Mouse (Mus musculus): Measurements from ENCODE around the gene Dhdh. TPM values are rescaled to one million over a fixed set of nuclear protein-coding genes. Genes with fewer than 3 reads are reported as not detected.
"Not testable (repeated sequence)": the region's sequence is repeated elsewhere in the genome, so short reads cannot be mapped to it uniquely, and the experiment has no call there.

The Dhdh gene
- polyA plus RNA-seq, 1 experiment: 2.4 TPM

GRCm38 (mm10) chr7:45461781-45462180 lies 26.8 kb downstream of the Dhdh start:
- Histone ChIP-seq H3K36me3 (ENCODE audit: control insufficient read depth, insufficient read depth, low read length) (peaks cover 11% of the 10 kb centered on the region), H3K4me1 (replicated peaks; ENCODE audit: control insufficient read depth, insufficient read depth, low read length) (peaks cover 30% of the 10 kb centered on the region), H3K4me3 (ENCODE audit: control insufficient read depth, insufficient read depth, low read length) (no peak overlapping the region), H3K27ac (ENCODE audit: control insufficient read depth, insufficient read depth, low read length) (no peak overlapping the region), H3K27me3 (ENCODE audit: control insufficient read depth, insufficient read depth, low read length) (no peaks in the 10 kb centered on the region)
- 95% methylated on average over 4 of the region's 4 CpGs for WGBS
- DNase-seq: no peak
- TF ChIP-seq POLR2A (IDR thresholded peaks at IDR 0.05; ENCODE audit: control insufficient read depth, extremely low read depth, insufficient read depth, low read length, poor library complexity) (no peak), CTCF (IDR thresholded peaks at IDR 0.05; ENCODE audit: borderline replicate concordance, control insufficient read depth, extremely low read depth, insufficient read depth, low read length, poor library complexity) (no peak)

GRCm38 (mm10) chr7:45461326-45461725 lies 27.3 kb downstream of the Dhdh start:
- H3K27me3 ChIP-seq (ENCODE audit: control insufficient read depth, insufficient read depth, low read length): no peaks in the 10 kb centered on the region
- 96% methylated on average over 4 of the region's 5 CpGs for WGBS
- TF ChIP-seq CTCF (IDR thresholded peaks at IDR 0.05; ENCODE audit: borderline replicate concordance, control insufficient read depth, extremely low read depth, insufficient read depth, low read length, poor library complexity): no peak
- no peak for TF ChIP-seq POLR2A (IDR thresholded peaks at IDR 0.05; ENCODE audit: control insufficient read depth, extremely low read depth, insufficient read depth, low read length, poor library complexity)
- no peak overlapping the region for H3K27ac ChIP-seq (ENCODE audit: control insufficient read depth, insufficient read depth, low read length)
- no peak for DNase-seq
- peaks cover 29% of the 10 kb centered on the region for H3K4me1 ChIP-seq (replicated peaks; ENCODE audit: control insufficient read depth, insufficient read depth, low read length)
- H3K36me3 ChIP-seq (ENCODE audit: control insufficient read depth, insufficient read depth, low read length): peaks cover 11% of the 10 kb centered on the region
- H3K4me3 ChIP-seq (ENCODE audit: control insufficient read depth, insufficient read depth, low read length): no peak overlapping the region

- peaks cover 11% of the 10 kb centered on the region for H3K36me3 ChIP-seq (ENCODE audit: control insufficient read depth, insufficient read depth, low read length)
- no peak overlapping the region; the same call in 1 of the 2 replicates for H3K27ac ChIP-seq (ENCODE audit: control insufficient read depth, insufficient read depth, low read length)
- TF ChIP-seq CTCF (IDR thresholded peaks at IDR 0.05; ENCODE audit: borderline replicate concordance, control insufficient read depth, extremely low read depth, insufficient read depth, low read length, poor library complexity) (no peak), POLR2A (IDR thresholded peaks at IDR 0.05; ENCODE audit: control insufficient read depth, extremely low read depth, insufficient read depth, low read length, poor library complexity) (no peak)
- peaks cover 25% of the 10 kb centered on the region for H3K4me1 ChIP-seq (replicated peaks; ENCODE audit: control insufficient read depth, insufficient read depth, low read length)
- no peaks in the 10 kb centered on the region for H3K27me3 ChIP-seq (ENCODE audit: control insufficient read depth, insufficient read depth, low read length)
- peak; percentile 42 for DNase-seq
- WGBS: 36% methylated on average over 13 of the region's 13 CpGs
- no peak overlapping the region for H3K4me3 ChIP-seq (ENCODE audit: control insufficient read depth, insufficient read depth, low read length)
Observed at GRCm38 (mm10) chr7:45460860-45461314, 27.7 kb downstream of the Dhdh start.

- DNase-seq: no peak
- H3K27me3 ChIP-seq (ENCODE audit: control insufficient read depth, insufficient read depth, low read length): no peaks in the 10 kb centered on the region
- peaks cover 11% of the 10 kb centered on the region for H3K36me3 ChIP-seq (ENCODE audit: control insufficient read depth, insufficient read depth, low read length)
- H3K27ac ChIP-seq (ENCODE audit: control insufficient read depth, insufficient read depth, low read length): peak overlapping the region; percentile 34; the same call in 1 of the 2 replicates
- peaks cover 20% of the 10 kb centered on the region for H3K4me1 ChIP-seq (replicated peaks; ENCODE audit: control insufficient read depth, insufficient read depth, low read length)
- no peak overlapping the region for H3K4me3 ChIP-seq (ENCODE audit: control insufficient read depth, insufficient read depth, low read length)
- TF ChIP-seq CTCF (IDR thresholded peaks at IDR 0.05; ENCODE audit: borderline replicate concordance, control insufficient read depth, extremely low read depth, insufficient read depth, low read length, poor library complexity): no peak
- no peak for TF ChIP-seq POLR2A (IDR thresholded peaks at IDR 0.05; ENCODE audit: control insufficient read depth, extremely low read depth, insufficient read depth, low read length, poor library complexity)
- 64% methylated on average over 7 of the region's 7 CpGs for WGBS
Observed at GRCm38 (mm10) chr7:45460377-45460776, 28.2 kb downstream of the Dhdh start.

- Histone ChIP-seq H3K4me1 (replicated peaks; ENCODE audit: control insufficient read depth, insufficient read depth, low read length) (peaks cover 20% of the 10 kb centered on the region), H3K27ac (ENCODE audit: control insufficient read depth, insufficient read depth, low read length) (peak within 1 kb of the TSS; percentile 90), H3K36me3 (ENCODE audit: control insufficient read depth, insufficient read depth, low read length) (peaks cover 11% of the 10 kb centered on the region), H3K4me3 (ENCODE audit: control insufficient read depth, insufficient read depth, low read length) (peak within 1 kb of the TSS; percentile 99)
- WGBS: under 1% methylated on average over 32 of the region's 37 CpGs
- DNase-seq: peak; percentile 95
- not testable (repeated sequence) for H3K27me3 ChIP-seq (ENCODE audit: control insufficient read depth, insufficient read depth, low read length)
- TF ChIP-seq POLR2A (IDR thresholded peaks at IDR 0.05; ENCODE audit: control insufficient read depth, extremely low read depth, insufficient read depth, low read length, poor library complexity) (peak; percentile 95), CTCF (IDR thresholded peaks at IDR 0.05; ENCODE audit: borderline replicate concordance, control insufficient read depth, extremely low read depth, insufficient read depth, low read length, poor library complexity) (0 out of 2 replicates have a peak, but pooled peaks have one; percentile 18)
Observed at GRCm38 (mm10) chr7:45459564-45460140, 29.0 kb downstream of the Dhdh start, which contains the start of gene Ftl1. Ftl1 (minus strand) TSS chr7:45459884.

GRCm38 (mm10) chr7:45458748-45459563 lies 29.6 kb downstream of the Dhdh start:
- no peak for TF ChIP-seq POLR2A (IDR thresholded peaks at IDR 0.05; ENCODE audit: control insufficient read depth, extremely low read depth, insufficient read depth, low read length, poor library complexity)
- 0 out of 2 replicates have a peak, but pooled peaks have one; percentile 24 for TF ChIP-seq CTCF (IDR thresholded peaks at IDR 0.05; ENCODE audit: borderline replicate concordance, control insufficient read depth, extremely low read depth, insufficient read depth, low read length, poor library complexity)
- H3K27ac ChIP-seq (ENCODE audit: control insufficient read depth, insufficient read depth, low read length): peak overlapping the region; percentile 90
- peaks cover 11% of the 10 kb centered on the region for H3K36me3 ChIP-seq (ENCODE audit: control insufficient read depth, insufficient read depth, low read length)
- DNase-seq: peak; percentile 85
- peaks cover 20% of the 10 kb centered on the region for H3K4me1 ChIP-seq (replicated peaks; ENCODE audit: control insufficient read depth, insufficient read depth, low read length)
- H3K27me3 ChIP-seq (ENCODE audit: control insufficient read depth, insufficient read depth, low read length): no peaks in the 10 kb centered on the region
- 2% methylated on average over 43 of the region's 43 CpGs for WGBS
- peak overlapping the region; percentile 99 for H3K4me3 ChIP-seq (ENCODE audit: control insufficient read depth, insufficient read depth, low read length)

Data from thymus, adult 2 months (tissue).